Mouse (Mus musculus) neural tube, embryonic 11.5 days (tissue): Measurements from ENCODE around the gene Nfe2l1. TPM values are rescaled to one million over a fixed set of nuclear protein-coding genes. Genes with fewer than 3 reads are reported as not detected.
A peak's percentile ranks its signal among the peaks of the same experiment; 100 is the strongest.

Experiments
- ATAC-seq: fragments of 200-750 bp; cut with Nextera tagmentation; 2 replicates; pipeline ENCODE4 v1.8.0; 2017; ENCODE audit warnings: moderate number of reproducible peaks, mild to moderate bottlenecking, moderate TSS enrichment, moderate library complexity; ENCODE audit not compliant: insufficient read depth, low FRiP score, low TSS enrichment
- DNase-seq: peaks from one replicate; pipeline ENCODE4 v3.0.0-alpha.2; 2015; ENCODE audit warnings: low spot score
- H3K27ac ChIP-seq: fragments of 300-500 bp; sonication (generic); 2 replicates; pipeline ENCODE4 v1.5.1; 2014; ENCODE audit warnings: low read depth, mild to moderate bottlenecking, low read length
- H3K27me3 ChIP-seq: fragments of 300-500 bp; sonication (generic); 2 replicates; pipeline ENCODE4 v1.6.1; 2014; ENCODE audit warnings: mild to moderate bottlenecking, low read length, mixed read lengths; ENCODE audit not compliant: control insufficient read depth, insufficient read depth
- H3K36me3 ChIP-seq: fragments of 300-500 bp; sonication (generic); 2 replicates; pipeline ENCODE4 v1.6.1; 2014; ENCODE audit warnings: mild to moderate bottlenecking, low read length, moderate library complexity, mixed read lengths; ENCODE audit not compliant: control insufficient read depth, insufficient read depth
- H3K4me1 ChIP-seq: fragments of 300-500 bp; sonication (generic); 2 replicates; pipeline ENCODE4 v1.6.1; 2014; ENCODE audit warnings: low read length, mixed read lengths; ENCODE audit not compliant: control insufficient read depth, insufficient read depth
- H3K4me2 ChIP-seq: fragments of 300-500 bp; sonication (generic); 2 replicates; pipeline ENCODE4 v1.6.1; 2014; ENCODE audit warnings: low read depth, mild to moderate bottlenecking, moderate library complexity
- H3K4me3 ChIP-seq: fragments of 300-500 bp; sonication (generic); 2 replicates; pipeline ENCODE4 v1.5.1; 2014; ENCODE audit warnings: low read depth, low read length
- H3K9ac ChIP-seq: fragments of 300-500 bp; sonication (generic); 2 replicates; pipeline ENCODE4 v1.6.1; 2014; ENCODE audit warnings: mild to moderate bottlenecking, low read length
- H3K9me3 ChIP-seq: fragments of 300-500 bp; sonication (generic); 2 replicates; pipeline ENCODE4 v1.6.1; 2016; ENCODE audit warnings: low read length; ENCODE audit not compliant: control insufficient read depth
- WGBS: fragments of 180-500 bp; shearing (Covaris S2); extraction: QIAGEN DNeasy Blood & Tissue Kit; methylation state at CpG from one replicate; pipeline ENCODE4 v1.1.7; 2014; 5-methylcytosine and 5-hydroxymethylcytosine counted together
- polyA plus RNA-seq: library from polyadenylated mRNA; unstranded; fragments of >200 nt; fragmentation: Nextera tagmentation; extraction: Ambion mirVana; gene quantifications from 2 replicates; pipeline ENCODE4 v1.2.1, GENCODE M21; 2014

Gene Nfe2l1
- polyA plus RNA-seq, 1 experiment from 2014 or later, result 46.8 TPM

- H3K9ac ChIP-seq, result no peak overlapping the region
- no peaks in the 10 kb centered on the region for H3K4me1 ChIP-seq
- H3K4me3 ChIP-seq, result no peak overlapping the region
- no peaks in the 10 kb centered on the region for H3K9me3 ChIP-seq
- DNase-seq (peak; percentile 9), ATAC-seq (no peak)
- H3K27ac ChIP-seq, result no peak overlapping the region
- no peak overlapping the region for H3K4me2 ChIP-seq
- no peaks in the 10 kb centered on the region for H3K27me3 ChIP-seq
- H3K36me3 ChIP-seq, result peaks cover 25% of the 10 kb centered on the region
- 79% methylated on average over 1 of the region's 1 CpGs for WGBS
Measured at GRCm38 (mm10) chr11:96808066-96808465, 21.7 kb downstream of the Nfe2l1 start.

GRCm38 (mm10) chr11:96805606-96806005 is 24.2 kb downstream of the Nfe2l1 start:
- Histone ChIP-seq H3K4me2 (no peak overlapping the region), H3K9me3 (no peaks in the 10 kb centered on the region), H3K27ac (no peak overlapping the region), H3K4me1 (no peaks in the 10 kb centered on the region), H3K9ac (no peak overlapping the region), H3K27me3 (no peaks in the 10 kb centered on the region), H3K36me3 (peaks cover 28% of the 10 kb centered on the region), H3K4me3 (no peak overlapping the region)
- DNase-seq, result no peak
- 96% methylated on average over 5 of the region's 5 CpGs for WGBS
- ATAC-seq, result no peak

GRCm38 (mm10) chr11:96799511-96799910 is 30.3 kb downstream of the Nfe2l1 start:
- no peak overlapping the region for H3K4me3 ChIP-seq
- H3K4me2 ChIP-seq, result no peak overlapping the region
- no peaks in the 10 kb centered on the region for H3K4me1 ChIP-seq
- no peaks in the 10 kb centered on the region for H3K27me3 ChIP-seq
- peaks cover 11% of the 10 kb centered on the region; the same call in 1 of the 2 replicates for H3K36me3 ChIP-seq
- no peak overlapping the region for H3K9ac ChIP-seq
- DNase-seq (no peak), ATAC-seq (no peak)
- no peak overlapping the region for H3K27ac ChIP-seq
- no peaks in the 10 kb centered on the region for H3K9me3 ChIP-seq
- 92% methylated on average over 2 of the region's 2 CpGs for WGBS

GRCm38 (mm10) chr11:96796586-96796985 is 33.2 kb downstream of the Nfe2l1 start:
- Histone ChIP-seq H3K27me3 (no peaks in the 10 kb centered on the region), H3K4me1 (no peaks in the 10 kb centered on the region), H3K9ac (no peak overlapping the region), H3K36me3 (0 out of 2 replicates have a peak, but pooled peaks cover 6% of the 10 kb centered on the region), H3K9me3 (no peaks in the 10 kb centered on the region), H3K27ac (no peak overlapping the region), H3K4me2 (no peak overlapping the region), H3K4me3 (no peak overlapping the region)
- WGBS, result 90% methylated on average over 1 of the region's 1 CpGs
- no peak for DNase-seq
- ATAC-seq, result no peak

GRCm38 (mm10) chr11:96796081-96796480 is 33.7 kb downstream of the Nfe2l1 start:
- no peaks in the 10 kb centered on the region for H3K4me1 ChIP-seq

GRCm38 (mm10) chr11:96795491-96795890 is 34.3 kb downstream of the Nfe2l1 start:
- no peaks in the 10 kb centered on the region for H3K27me3 ChIP-seq
- H3K4me2 ChIP-seq, result no peak overlapping the region
- 96% methylated on average over 13 of the region's 13 CpGs for WGBS
- DNase-seq (no peak), ATAC-seq (no peak)
- H3K9ac ChIP-seq, result no peak overlapping the region
- H3K36me3 ChIP-seq, result 0 out of 2 replicates have a peak, but pooled peaks cover 6% of the 10 kb centered on the region
- no peak overlapping the region for H3K27ac ChIP-seq
- peaks cover 2% of the 10 kb centered on the region; the same call in 1 of the 2 replicates for H3K4me1 ChIP-seq
- no peaks in the 10 kb centered on the region for H3K9me3 ChIP-seq
- no peak overlapping the region for H3K4me3 ChIP-seq

More at GRCm38 (mm10) chr11:96796081-96796480, 33.7 kb downstream of the Nfe2l1 start:
- ATAC-seq (no peak), DNase-seq (no peak)
- H3K9me3 ChIP-seq, result no peaks in the 10 kb centered on the region
- H3K4me3 ChIP-seq, result no peak overlapping the region
- no peaks in the 10 kb centered on the region for H3K27me3 ChIP-seq
- H3K27ac ChIP-seq, result no peak overlapping the region
- 97% methylated on average over 2 of the region's 2 CpGs for WGBS
- no peak overlapping the region for H3K4me2 ChIP-seq
- H3K36me3 ChIP-seq, result 0 out of 2 replicates have a peak, but pooled peaks cover 6% of the 10 kb centered on the region
- H3K9ac ChIP-seq, result no peak overlapping the region

- Histone ChIP-seq H3K27ac (no peak overlapping the region), H3K4me1 (peaks cover 8% of the 10 kb centered on the region; the same call in 1 of the 2 replicates), H3K9me3 (no peaks in the 10 kb centered on the region), H3K27me3 (no peaks in the 10 kb centered on the region), H3K9ac (no peak overlapping the region), H3K4me3 (peak overlapping the region; percentile 69), H3K4me2 (peak overlapping the region; percentile 72), H3K36me3 (no peaks in the 10 kb centered on the region)
- ATAC-seq (no peak), DNase-seq (no peak)
- WGBS, result 11% methylated on average over 1 of the region's 1 CpGs
Measured at GRCm38 (mm10) chr11:96790681-96791080, 39.1 kb downstream of the Nfe2l1 start.

GRCm38 (mm10) chr11:96789990-96790389 is 39.8 kb downstream of the Nfe2l1 start:
- Histone ChIP-seq H3K27me3 (no peaks in the 10 kb centered on the region), H3K9ac (peak overlapping the region; percentile 91), H3K9me3 (no peaks in the 10 kb centered on the region), H3K4me1 (peaks cover 8% of the 10 kb centered on the region; the same call in 1 of the 2 replicates), H3K4me2 (peak overlapping the region; percentile 72), H3K27ac (no peak overlapping the region), H3K4me3 (peak overlapping the region; percentile 69), H3K36me3 (no peaks in the 10 kb centered on the region)
- no peak for DNase-seq
- 8% methylated on average over 5 of the region's 5 CpGs for WGBS
- no peak for ATAC-seq
